In genomic region chr10:117106244-117106643, GRCm38 (mm10) we compare ENCODE assay signal across 14 mouse cellular contexts. TPM values are rescaled to one million over a fixed set of nuclear protein-coding genes. Genes with fewer than 3 reads are reported as not detected.
A peak's percentile ranks its signal among the peaks of the same experiment; 100 is the strongest.
DNase-seq lines count a peak whose midpoint lies in the region; ATAC-seq lines count a peak whose summit lies in the region.
"Had no signal": no experiment of that assay in that cellular context is flagged by ENCODE, and none has a peak within 500 bp of the region (broad histone marks: within the 10 kb centered on the region; RNA-seq: fewer than 3 reads in every experiment).

No protein-coding gene starts in this region.

- H3K27me3 ChIP-seq in heart, embryonic 13.5 days (replicated peaks) = no peaks in the 10 kb centered on the region
- H3K27me3 ChIP-seq in midbrain, embryonic 15.5 days (replicated peaks) = no peaks in the 10 kb centered on the region
- H3K27me3 ChIP-seq in midbrain, embryonic 10.5 days (ENCODE audit: low read depth, poor library complexity, severe bottlenecking) = no peaks in the 10 kb centered on the region
- H3K27me3 ChIP-seq in intestine, embryonic 16.5 days (replicated peaks; ENCODE audit: control insufficient read depth, insufficient read depth, low read length) = no peaks in the 10 kb centered on the region
- no peaks in the 10 kb centered on the region for H3K27me3 ChIP-seq in stomach, embryonic 16.5 days (ENCODE audit: control insufficient read depth, insufficient read depth, low read length)
- H3K27me3 ChIP-seq: CH12.LX had no signal

- no peak overlapping the region for H3K4me3 ChIP-seq in heart, embryonic 13.5 days
- H3K4me3 ChIP-seq in midbrain, embryonic 15.5 days = no peak overlapping the region
- no peak overlapping the region for H3K4me3 ChIP-seq in midbrain, embryonic 10.5 days
- H3K4me3 ChIP-seq in intestine, embryonic 16.5 days (ENCODE audit: low read length) = no peak overlapping the region
- H3K4me3 ChIP-seq in stomach, embryonic 16.5 days (replicated peaks; ENCODE audit: low read length) = no peak overlapping the region

- H3K27ac ChIP-seq in heart, embryonic 13.5 days (replicated peaks) = peak overlapping the region; percentile 84
- no peak overlapping the region for H3K27ac ChIP-seq in midbrain, embryonic 15.5 days
- H3K27ac ChIP-seq in midbrain, embryonic 10.5 days (replicated peaks) = no peak overlapping the region
- no peak overlapping the region for H3K27ac ChIP-seq in intestine, embryonic 16.5 days (ENCODE audit: low read length)
- H3K27ac ChIP-seq in stomach, embryonic 16.5 days (ENCODE audit: low read length) = no peak overlapping the region

- no peaks in the 10 kb centered on the region for H3K9me3 ChIP-seq in heart, embryonic 13.5 days
- no peaks in the 10 kb centered on the region for H3K9me3 ChIP-seq in midbrain, embryonic 15.5 days
- H3K9me3 ChIP-seq in midbrain, embryonic 10.5 days (replicated peaks) = no peaks in the 10 kb centered on the region
- H3K9me3 ChIP-seq in intestine, embryonic 16.5 days (ENCODE audit: control insufficient read depth, low read length) = no peaks in the 10 kb centered on the region
- H3K9me3 ChIP-seq in stomach, embryonic 16.5 days (replicated peaks; ENCODE audit: control insufficient read depth, low read length) = no peaks in the 10 kb centered on the region

- WGBS in heart, embryonic 13.5 days = 5% methylated on average over 4 of the region's 4 CpGs
- WGBS in midbrain, embryonic 15.5 days = 5% methylated on average over 4 of the region's 4 CpGs
- 4% methylated on average over 4 of the region's 4 CpGs for WGBS in midbrain, embryonic 10.5 days
- WGBS in intestine, embryonic 16.5 days = 15% methylated on average over 4 of the region's 4 CpGs
- 11% methylated on average over 4 of the region's 4 CpGs for WGBS in stomach, embryonic 16.5 days

- DNase-seq in heart, adult 11 months = no peak
- DNase-seq in midbrain, embryonic 10.5 days (ENCODE audit: low spot score) = no peak
- no peak for DNase-seq in cerebellum, postnatal 4 days (ENCODE audit: low spot score in 2 of 2)
- no peak for DNase-seq in adrenal gland, postnatal 25 days
- DNase-seq: cerebellum, adult 11 months; kidney, adult 8-10 months; lung, postnatal 10 days; right cerebral cortex, postnatal 14 days had no signal

- peak; percentile 64; the same call in 1 of the 2 replicates for ATAC-seq in heart, embryonic 13.5 days (ENCODE audit: extremely low read depth, insufficient number of reproducible peaks, low FRiP score, low TSS enrichment)
- ATAC-seq in midbrain, embryonic 15.5 days (replicated peaks) = 0 out of 2 replicates have a peak, but pooled peaks have one; percentile 37
- peak; percentile 51 for ATAC-seq in intestine, embryonic 16.5 days
- peak; percentile 67; the same call in 1 of the 2 replicates for ATAC-seq in stomach, embryonic 16.5 days (ENCODE audit: insufficient read depth, low FRiP score)
- ATAC-seq: activated CD4-positive, CD25-positive, alpha-beta regulatory T cell, adult 4 months had no signal

- H3K4me1 ChIP-seq in heart, embryonic 13.5 days = peaks cover 67% of the 10 kb centered on the region
- H3K4me1 ChIP-seq in midbrain, embryonic 15.5 days = peaks cover 12% of the 10 kb centered on the region
- peaks cover 48% of the 10 kb centered on the region for H3K4me1 ChIP-seq in midbrain, embryonic 10.5 days
- peaks cover 29% of the 10 kb centered on the region for H3K4me1 ChIP-seq in intestine, embryonic 16.5 days (ENCODE audit: control insufficient read depth, insufficient read depth, low read length)
- peaks cover 29% of the 10 kb centered on the region for H3K4me1 ChIP-seq in stomach, embryonic 16.5 days (ENCODE audit: control insufficient read depth, insufficient read depth, low read length)

- no peak overlapping the region for H3K9ac ChIP-seq in heart, embryonic 13.5 days
- H3K9ac ChIP-seq in midbrain, embryonic 15.5 days = no peak overlapping the region
- H3K9ac ChIP-seq in intestine, embryonic 16.5 days (ENCODE audit: low read depth, low read length) = no peak overlapping the region
- no peak overlapping the region for H3K9ac ChIP-seq in stomach, embryonic 16.5 days (ENCODE audit: low read length)

- H3K4me2 ChIP-seq in heart, embryonic 13.5 days = peak overlapping the region; percentile 45
- H3K4me2 ChIP-seq in midbrain, embryonic 15.5 days = no peak overlapping the region
- no peak overlapping the region for H3K4me2 ChIP-seq in intestine, embryonic 16.5 days (ENCODE audit: low read depth, low read length)
- no peak overlapping the region for H3K4me2 ChIP-seq in stomach, embryonic 16.5 days (ENCODE audit: low read depth, low read length)

- H3K36me3 ChIP-seq in heart, embryonic 13.5 days = no peaks in the 10 kb centered on the region
- no peaks in the 10 kb centered on the region for H3K36me3 ChIP-seq in midbrain, embryonic 15.5 days (replicated peaks)
- no peaks in the 10 kb centered on the region for H3K36me3 ChIP-seq in midbrain, embryonic 10.5 days
- H3K36me3 ChIP-seq in intestine, embryonic 16.5 days (ENCODE audit: control insufficient read depth, insufficient read depth, low read length) = no peaks in the 10 kb centered on the region
- no peaks in the 10 kb centered on the region for H3K36me3 ChIP-seq in stomach, embryonic 16.5 days (ENCODE audit: control insufficient read depth, insufficient read depth, low read length)

RNA-seq across cellular contexts. Expression of gene Frs2, which starts 42.1 kb away (rescaled TPM):
- 14.7 and 16.2 TPM in 2 replicates for polyA plus RNA-seq in heart, embryonic 13.5 days (2015; fragmentation: Nextera tagmentation; extraction: Ambion mirVana)
- 21.0 and 22.0 TPM in 2 replicates for polyA plus RNA-seq in midbrain, embryonic 15.5 days (2015; fragmentation: Nextera tagmentation; extraction: Ambion mirVana)
- polyA plus RNA-seq in midbrain, embryonic 10.5 days (2016; fragmentation: Nextera tagmentation; extraction: Ambion mirVana) = 16.0 and 21.1 TPM in 2 replicates
- 13.9 and 15.6 TPM in 2 replicates for polyA plus RNA-seq in intestine, embryonic 16.5 days (2015; fragmentation: Nextera tagmentation; extraction: Ambion mirVana)
- 18.7 and 20.8 TPM in 2 replicates for polyA plus RNA-seq in stomach, embryonic 16.5 days (2015; fragmentation: Nextera tagmentation; extraction: Ambion mirVana)
- total RNA-seq in adrenal gland, postnatal 25 days (2021) = 29.0 and 29.5 TPM in 2 replicates

RNA-seq across cellular contexts. Expression of gene Cct2, which starts 42.6 kb away (rescaled TPM):
- 171 and 188 TPM in 2 replicates for polyA plus RNA-seq in heart, embryonic 13.5 days (2015; fragmentation: Nextera tagmentation; extraction: Ambion mirVana)
- 240 and 244 TPM in 2 replicates for polyA plus RNA-seq in midbrain, embryonic 15.5 days (2015; fragmentation: Nextera tagmentation; extraction: Ambion mirVana)
- polyA plus RNA-seq in midbrain, embryonic 10.5 days (2016; fragmentation: Nextera tagmentation; extraction: Ambion mirVana) = 290 and 327 TPM in 2 replicates
- 216 and 238 TPM in 2 replicates for polyA plus RNA-seq in intestine, embryonic 16.5 days (2015; fragmentation: Nextera tagmentation; extraction: Ambion mirVana)
- 201 and 215 TPM in 2 replicates for polyA plus RNA-seq in stomach, embryonic 16.5 days (2015; fragmentation: Nextera tagmentation; extraction: Ambion mirVana)
- total RNA-seq in adrenal gland, postnatal 25 days (2021) = 236 and 244 TPM in 2 replicates
